ENCODE assay signal across 27 mouse cellular contexts in genomic region chr17:13735057-13735456, GRCm38 (mm10). TPM values are rescaled to one million over a fixed set of nuclear protein-coding genes. Genes with fewer than 3 reads are reported as not detected.
A peak's percentile ranks its signal among the peaks of the same experiment; 100 is the strongest.
DNase-seq lines count a peak whose midpoint lies in the region; ATAC-seq and TF ChIP-seq lines count a peak whose summit lies in the region.
"Had no signal": no experiment of that assay in that cellular context is flagged by ENCODE, and none has a peak within 500 bp of the region (broad histone marks: within the 10 kb centered on the region; RNA-seq: fewer than 3 reads in every experiment).

No protein-coding gene starts in this region.

- no peak for TF ChIP-seq POLR2A in lung, adult 2 months (IDR thresholded peaks at IDR 0.05; ENCODE audit: borderline replicate concordance, extremely low read depth, low read depth, low read length)

- no peak overlapping the region for H3K4me2 ChIP-seq in kidney, postnatal 0 days (ENCODE audit: low read length)
- H3K4me2 ChIP-seq: embryonic facial prominence, embryonic 13.5 days; forebrain, embryonic 12.5 days; hindbrain, embryonic 14.5 days; limb, embryonic 13.5 days; liver, embryonic 12.5 days; midbrain, embryonic 15.5 days; neural tube, embryonic 12.5 days had no signal

- peaks cover 5% of the 10 kb centered on the region; the same call in 1 of the 2 replicates for H3K4me1 ChIP-seq in kidney, postnatal 0 days (replicated peaks; ENCODE audit: insufficient read depth, low read length)
- peaks cover 7% of the 10 kb centered on the region; the same call in 1 of the 2 replicates for H3K4me1 ChIP-seq in lung, adult 2 months (ENCODE audit: control insufficient read depth, insufficient read depth, low read length)
- H3K4me1 ChIP-seq: liver, embryonic 12.5 days; neural tube, embryonic 12.5 days had no signal

- WGBS in kidney, postnatal 0 days: 78% methylated on average over 5 of the region's 5 CpGs
- 74% methylated on average over 5 of the region's 5 CpGs for WGBS in lung, adult 2 months

- no peak overlapping the region for H3K4me3 ChIP-seq in kidney, postnatal 0 days (replicated peaks; ENCODE audit: low read depth, low read length)
- no peak overlapping the region for H3K4me3 ChIP-seq in lung, adult 2 months (replicated peaks; ENCODE audit: extremely low read depth, low read depth, low read length)
- H3K4me3 ChIP-seq: embryonic facial prominence, embryonic 13.5 days; erythroblast, embryonic 14.5 days; forebrain, embryonic 12.5 days; heart, adult 2 months; limb, embryonic 13.5 days; liver, embryonic 12.5 days; midbrain, embryonic 15.5 days; neural tube, embryonic 12.5 days had no signal

- no peak for DNase-seq in kidney, postnatal 0 days (ENCODE audit: low spot score)
- no peak for DNase-seq in kidney, adult 18-20 months
- DNase-seq in lung, adult 2 months: peak; percentile 39
- peak; percentile 47 for DNase-seq in lung, postnatal 14 days
- DNase-seq in right cerebral cortex, adult 2 months (ENCODE audit: low spot score in 2 of 2): no peak
- DNase-seq in T-cell, adult 2 months (ENCODE audit: low spot score): no peak
- DNase-seq in adrenal gland, postnatal 14 days: no peak
- DNase-seq: adrenal gland, postnatal 10 days; cerebellum, adult 2 months; cerebellum, postnatal 36 days; embryo, embryonic 11 days; gastrocnemius, postnatal 36 days; heart, adult 2 months; heart, postnatal 36 days; retina, postnatal 1 day; thymus, postnatal 14 days had no signal

- peak; percentile 87 for ATAC-seq in kidney, postnatal 0 days (replicated peaks; ENCODE audit: low FRiP score, low read depth)
- ATAC-seq: inflammation-experienced regulatory T-cells, adult 6 months; liver, embryonic 12.5 days had no signal

- no peak for TF ChIP-seq CTCF in kidney, postnatal 0 days (IDR thresholded peaks at IDR 0.05; ENCODE audit: low read depth)
- no peak for TF ChIP-seq CTCF in lung, adult 2 months (IDR thresholded peaks at IDR 0.05; ENCODE audit: insufficient read depth, low read length)

- no peaks in the 10 kb centered on the region for H3K36me3 ChIP-seq in kidney, postnatal 0 days (ENCODE audit: insufficient read depth, low read length)
- H3K36me3 ChIP-seq: embryonic facial prominence, embryonic 13.5 days; forebrain, embryonic 12.5 days; limb, embryonic 13.5 days; liver, embryonic 12.5 days; midbrain, embryonic 15.5 days; neural tube, embryonic 12.5 days had no signal

- no peaks in the 10 kb centered on the region for H3K9me3 ChIP-seq in kidney, postnatal 0 days (replicated peaks; ENCODE audit: low read length)
- H3K9me3 ChIP-seq: embryonic facial prominence, embryonic 13.5 days; forebrain, embryonic 12.5 days; limb, embryonic 13.5 days; liver, embryonic 12.5 days; midbrain, embryonic 15.5 days; neural tube, embryonic 12.5 days had no signal

- H3K9ac ChIP-seq in kidney, postnatal 0 days (ENCODE audit: low read depth, low read length): no peak overlapping the region
- H3K9ac ChIP-seq: embryonic facial prominence, embryonic 13.5 days; forebrain, embryonic 12.5 days; hindbrain, embryonic 14.5 days; limb, embryonic 13.5 days; liver, embryonic 12.5 days; midbrain, embryonic 15.5 days; neural tube, embryonic 12.5 days had no signal

- H3K27ac ChIP-seq in kidney, postnatal 0 days: no peak overlapping the region
- H3K27ac ChIP-seq: embryonic facial prominence, embryonic 13.5 days; forebrain, embryonic 12.5 days; heart, adult 2 months; hindbrain, embryonic 14.5 days; limb, embryonic 13.5 days; liver, embryonic 12.5 days; midbrain, embryonic 15.5 days; neural tube, embryonic 12.5 days had no signal

- H3K27me3 ChIP-seq in kidney, postnatal 0 days (ENCODE audit: insufficient read depth, low read length): no peaks in the 10 kb centered on the region
- H3K27me3 ChIP-seq: embryonic facial prominence, embryonic 13.5 days; forebrain, embryonic 12.5 days; limb, embryonic 13.5 days; midbrain, embryonic 15.5 days; neural tube, embryonic 12.5 days had no signal

RNA-seq across cellular contexts. Expression of gene Afdn, which starts 25.3 kb away (rescaled TPM):
- 96.4 and 102 TPM in 2 replicates for polyA plus RNA-seq in kidney, postnatal 0 days (2015; fragmentation: Nextera tagmentation; extraction: Ambion mirVana)
- 52.2 and 78.2 TPM in 2 replicates for polyA plus RNA-seq in lung, adult 2 months (2012; rRNA removed)
- total RNA-seq in adrenal gland, postnatal 14 days (2021): 121 and 133 TPM in 2 replicates
- polyA plus RNA-seq: erythroblast, embryonic 14.5 days had no signal

RNA-seq across cellular contexts. Expression of gene Tcte2, which starts 26.6 kb away (rescaled TPM):
- polyA plus RNA-seq in kidney, postnatal 0 days (2015; fragmentation: Nextera tagmentation; extraction: Ambion mirVana): 3.3 and 4.1 TPM in 2 replicates
- 6.2 and 8.1 TPM in 2 replicates for polyA plus RNA-seq in lung, adult 2 months (2012; rRNA removed)
- total RNA-seq in adrenal gland, postnatal 14 days (2021): 2.5 and 3.3 TPM in 2 replicates
- total RNA-seq: megakaryocyte-erythroid progenitor cell, adult 5-6 weeks; MEL had no signal
- polyA plus RNA-seq: erythroblast, embryonic 14.5 days; inflammation-experienced regulatory T-cells, adult 6 months had no signal

Comparison
In these comparisons a context has a peak if more than half of its experiments do, and no peak if none do; other contexts are left out.
1. DNase-seq: peak in lung, adult 2 months (single experiment) and lung, postnatal 14 days (single experiment); none in kidney, postnatal 0 days (single experiment), kidney, adult 18-20 months (single experiment), right cerebral cortex, adult 2 months (0 of 2), T-cell, adult 2 months (single experiment) and adrenal gland, postnatal 14 days (single experiment).